Mouse (Mus musculus) thymus, postnatal 14 days (tissue): ENCODE results near the gene Tasp1.
"Not testable (repeated sequence)": the region's sequence is repeated elsewhere in the genome, so short reads cannot be mapped to it uniquely, and the experiment has no call there.

Experiments used
- DNase-seq: peaks from one replicate; pipeline ENCODE4 v3.0.0; 2021

The Tasp1 gene

DNA sequence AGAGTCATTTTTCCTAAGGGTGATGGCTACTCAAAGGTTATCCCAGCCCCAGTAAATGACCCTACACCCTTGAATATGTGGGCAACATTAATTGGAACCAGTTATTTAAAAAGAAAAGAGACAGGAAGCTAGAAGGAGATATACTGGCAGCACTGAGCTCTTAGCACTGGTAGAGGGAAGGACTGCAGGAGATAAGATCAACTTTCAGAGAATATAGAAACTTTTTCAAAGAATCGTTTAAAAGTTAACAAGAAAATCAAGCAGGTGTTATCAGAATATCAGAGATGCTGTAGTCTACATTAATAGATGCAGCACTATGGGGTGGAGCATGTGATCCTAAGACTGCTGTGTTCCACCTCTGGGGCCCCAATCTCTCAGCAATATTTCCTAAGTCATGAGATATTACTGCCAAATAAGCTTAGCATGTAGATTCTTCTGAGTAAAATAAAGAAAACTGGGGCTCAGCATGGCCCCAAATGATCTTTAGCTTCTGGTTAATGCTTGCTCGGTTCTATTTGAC is 14.9 kb downstream of the Tasp1 start:
- DNase-seq, result no peak

DNA sequence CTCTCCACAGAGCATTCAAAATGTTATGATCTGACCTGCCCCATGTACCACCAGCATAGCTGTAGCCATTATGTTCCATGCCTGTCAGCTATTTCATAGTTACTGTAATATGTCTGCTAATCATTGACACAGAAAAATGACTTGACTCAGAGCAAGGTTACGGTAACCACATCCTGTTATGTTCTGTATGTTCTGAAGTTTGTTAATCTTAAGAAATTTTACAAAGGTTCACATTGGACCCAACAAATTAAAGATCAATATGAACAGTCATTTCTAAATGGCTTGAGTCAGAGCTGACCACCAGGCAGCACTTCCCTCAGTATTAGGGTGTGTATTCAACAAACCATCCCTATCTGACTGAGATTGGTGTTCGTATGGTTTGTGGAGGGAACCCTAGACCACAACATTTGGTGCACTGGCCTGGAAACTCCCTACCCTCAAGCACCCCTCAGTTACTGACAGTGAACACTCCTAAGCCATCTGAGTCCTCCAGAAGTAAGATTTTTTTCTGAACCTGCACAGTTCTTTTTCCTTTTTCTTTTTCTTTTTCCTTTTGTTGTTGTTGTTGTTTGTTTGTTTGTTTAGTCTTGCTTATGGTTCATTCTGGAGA is 24.0 kb downstream of the Tasp1 start:
- peak; percentile 48 for DNase-seq

DNA sequence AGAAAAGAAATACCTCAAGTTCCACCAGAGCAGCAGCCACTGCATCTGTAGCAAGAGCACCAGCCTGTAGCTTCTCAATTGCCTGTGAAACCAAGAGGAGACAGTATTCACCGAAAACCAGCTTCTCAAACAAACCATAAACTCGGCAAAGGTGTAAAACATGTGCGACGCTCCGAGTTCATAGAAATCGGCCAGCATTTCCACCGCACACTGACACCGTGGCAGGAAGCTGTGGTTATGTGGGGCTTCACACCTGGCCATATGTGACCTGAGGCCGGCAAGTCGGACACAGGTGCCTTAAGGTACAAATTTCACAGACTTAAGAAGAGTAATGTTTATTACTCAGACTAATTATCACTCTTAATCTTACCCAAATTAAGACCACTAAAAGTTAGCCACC is 24.5 kb downstream of the Tasp1 start:
- peak; percentile 72 for DNase-seq

DNA sequence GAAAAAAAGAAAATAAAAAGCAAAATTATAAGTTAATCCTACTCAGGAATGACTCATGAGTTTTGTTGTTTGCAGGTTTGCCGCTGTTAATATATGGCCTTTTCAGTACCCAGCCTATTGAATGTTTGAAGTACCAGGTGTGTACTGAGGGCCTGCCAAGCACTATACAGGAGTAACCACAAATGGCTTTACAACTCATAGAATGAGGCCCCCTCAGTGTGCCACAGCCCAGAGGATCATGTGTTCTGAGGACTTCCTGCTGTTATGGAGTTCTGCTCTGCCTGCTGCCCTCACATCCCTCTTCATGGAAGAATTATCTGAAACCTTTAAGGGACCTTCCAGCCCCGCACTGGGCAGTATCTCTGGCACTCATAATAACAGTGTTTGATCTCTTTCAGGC is 29.1 kb downstream of the Tasp1 start:
- peak; percentile 61 for DNase-seq

DNA sequence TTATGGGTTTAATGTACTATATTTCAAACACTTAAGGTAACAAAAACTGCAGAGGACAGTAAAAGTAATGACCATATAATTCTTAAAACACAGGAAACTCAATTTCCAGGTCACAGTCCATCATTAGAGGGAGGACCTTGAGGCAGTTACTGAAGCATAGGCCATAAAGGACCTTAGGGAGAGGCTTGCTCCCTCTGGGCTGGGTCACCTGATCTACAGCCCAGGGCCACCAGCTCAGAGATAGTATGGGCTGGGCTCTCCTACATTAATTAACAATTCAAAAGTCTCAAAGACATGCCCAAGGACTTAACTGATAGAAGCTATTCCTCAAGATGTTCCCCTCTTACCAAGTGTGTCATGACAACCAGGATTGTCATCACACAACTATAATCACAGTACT is 29.8 kb downstream of the Tasp1 start:
- no peak for DNase-seq

DNA sequence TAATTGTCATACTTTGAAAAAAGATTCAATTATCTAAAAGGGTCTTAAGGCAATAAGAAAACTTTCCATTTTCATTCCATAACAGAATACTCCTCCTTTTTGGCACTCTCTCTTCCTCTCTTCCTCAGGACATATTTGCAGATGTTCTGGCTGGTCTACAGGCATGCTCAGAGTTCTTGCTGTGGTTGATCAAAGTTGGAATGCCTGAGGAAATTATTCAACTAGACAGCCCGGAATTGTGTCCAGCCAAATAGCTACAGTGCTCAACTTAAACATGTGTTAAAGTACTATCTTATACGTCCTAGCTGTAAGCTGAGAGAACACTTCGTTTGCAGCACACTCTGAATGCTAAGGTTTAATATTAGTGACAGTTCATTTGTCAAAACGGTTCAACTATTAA is 41.7 kb downstream of the Tasp1 start:
- no peak for DNase-seq

DNA sequence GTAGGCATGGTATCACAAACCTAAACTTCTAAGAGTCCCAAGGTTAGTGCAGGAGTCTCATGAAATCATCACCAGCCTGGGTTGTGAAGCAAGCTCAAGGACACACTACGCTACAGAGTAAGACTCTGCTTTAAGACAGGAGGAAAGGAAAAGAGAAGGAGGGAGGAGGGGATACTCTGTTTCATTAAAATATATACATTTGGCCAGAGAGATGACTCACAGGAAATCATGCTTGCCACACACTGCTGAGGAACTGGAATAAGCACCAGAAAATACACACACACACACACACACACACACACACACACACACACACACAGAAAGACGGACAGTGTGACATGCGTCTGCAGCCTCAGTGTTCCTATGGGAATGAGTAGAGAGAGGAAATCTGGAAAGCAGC is 59.2 kb downstream of the Tasp1 start:
- no peak for DNase-seq

DNA sequence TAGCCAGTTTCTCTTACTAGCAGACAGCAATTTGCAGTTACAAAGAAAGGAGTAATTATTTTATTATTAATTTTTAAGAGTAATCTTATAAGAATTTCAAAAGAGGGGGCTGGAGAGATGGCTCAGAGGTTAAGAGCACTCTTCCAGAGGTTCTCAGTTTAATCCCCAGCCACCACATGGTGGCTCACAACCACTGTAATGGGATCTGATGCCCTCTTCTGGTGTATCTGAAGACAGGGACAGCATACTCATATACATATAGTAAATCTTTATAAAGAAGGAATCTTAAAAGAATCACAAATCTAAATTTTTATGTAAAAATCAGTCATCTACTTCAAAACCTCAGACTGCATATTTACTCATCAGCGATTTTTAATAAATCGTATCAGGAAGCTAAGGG is 68.4 kb downstream of the Tasp1 start:
- DNase-seq, result peak; percentile 9

DNA sequence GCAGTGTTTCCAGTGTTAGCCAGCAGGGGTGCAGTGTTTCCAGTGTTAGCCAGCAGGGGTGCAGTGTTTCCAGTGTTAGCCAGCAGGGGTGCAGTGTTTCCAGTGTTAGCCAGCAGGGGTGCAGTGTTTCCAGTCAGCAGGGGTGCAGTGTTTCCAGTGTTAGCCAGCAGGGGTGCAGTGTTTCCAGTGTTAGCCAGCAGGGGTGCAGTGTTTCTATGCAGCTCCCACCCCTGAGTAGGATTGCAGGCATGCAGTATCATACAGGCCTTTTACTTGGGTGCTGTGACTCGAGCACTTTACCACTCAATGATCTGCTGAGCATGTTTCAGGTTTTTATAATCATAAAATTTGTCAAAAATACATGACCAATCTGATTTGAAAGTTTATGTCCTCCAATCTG is 76.7 kb downstream of the Tasp1 start:
- DNase-seq, result peak; percentile 41

DNA sequence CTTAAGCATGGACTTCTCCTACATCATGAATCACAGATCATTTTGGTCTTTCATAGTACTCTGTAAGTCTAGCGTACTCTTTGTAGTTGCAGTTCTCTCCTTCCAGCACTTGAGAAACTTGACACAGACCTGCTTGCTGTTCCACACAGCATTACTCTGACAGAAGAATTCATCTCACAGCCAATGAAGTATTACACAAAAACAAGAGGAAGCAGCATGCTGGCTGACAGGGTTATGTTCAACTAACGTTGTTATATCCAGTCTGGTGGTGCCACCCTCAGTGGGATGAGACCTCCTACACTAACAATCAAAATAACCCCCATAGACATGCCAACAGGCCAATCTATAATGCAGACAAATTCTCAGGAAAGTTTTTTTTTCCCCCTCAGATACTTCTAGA is 99.2 kb downstream of the Tasp1 start:
- DNase-seq, result no peak

DNA sequence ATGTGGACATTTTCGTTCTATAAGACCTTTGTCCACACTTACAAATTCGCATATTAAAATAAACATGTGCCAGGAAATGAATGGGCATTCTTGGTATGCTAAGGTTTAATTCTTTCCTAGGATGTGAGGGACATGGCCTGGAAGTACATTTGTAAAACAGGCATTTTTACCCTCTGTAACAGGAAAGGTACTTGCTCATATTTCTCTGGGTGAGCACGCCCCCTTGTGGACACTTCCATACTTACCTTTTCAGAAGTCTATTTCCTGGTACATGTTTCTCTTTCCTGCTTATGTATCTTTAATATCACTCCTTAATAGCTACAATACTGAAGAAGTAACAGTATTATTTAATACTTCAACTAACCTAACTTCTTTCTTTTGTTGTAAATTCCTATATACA is 100.3 kb downstream of the Tasp1 start:
- DNase-seq, result peak; percentile 78

DNA sequence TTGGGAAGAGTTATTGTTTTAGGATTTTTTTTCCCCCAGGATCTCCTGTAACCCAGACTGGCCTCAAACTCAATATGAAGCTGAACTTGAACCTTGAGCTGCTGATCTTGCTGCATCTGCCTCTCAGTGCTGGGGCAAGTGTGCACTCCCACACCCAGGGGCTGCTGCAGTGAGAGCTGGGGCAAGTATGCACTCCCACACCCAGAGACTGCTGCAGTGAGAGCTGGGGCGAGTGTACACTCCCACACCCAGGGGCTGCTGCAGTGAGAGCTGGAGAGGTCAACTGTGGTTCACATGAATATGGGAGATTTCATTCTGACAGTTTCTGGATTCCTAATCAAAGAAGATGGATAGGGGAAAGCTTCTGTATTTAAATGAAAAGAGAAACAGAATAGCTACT is 117.8 kb downstream of the Tasp1 start:
- no peak for DNase-seq

DNA sequence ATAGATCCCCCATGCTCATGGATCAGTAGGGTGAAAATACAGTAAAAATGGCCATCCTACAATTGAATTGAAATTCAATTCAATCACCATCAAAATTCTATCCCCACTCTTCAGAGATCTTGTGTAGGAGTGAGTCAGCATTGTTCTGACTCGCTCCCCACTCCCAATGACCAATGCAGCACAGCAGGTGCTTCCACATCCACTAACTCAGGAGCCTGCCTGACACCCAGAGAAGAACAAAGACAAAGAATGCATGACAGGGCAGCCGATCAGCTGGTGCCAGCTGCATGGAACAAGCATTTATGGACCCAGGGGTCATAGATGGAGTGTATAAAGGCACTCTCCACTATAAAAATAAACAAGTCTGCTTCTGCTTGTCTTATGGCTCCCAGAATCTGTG is 129.0 kb downstream of the Tasp1 start:
- DNase-seq, result peak; percentile 58

DNA sequence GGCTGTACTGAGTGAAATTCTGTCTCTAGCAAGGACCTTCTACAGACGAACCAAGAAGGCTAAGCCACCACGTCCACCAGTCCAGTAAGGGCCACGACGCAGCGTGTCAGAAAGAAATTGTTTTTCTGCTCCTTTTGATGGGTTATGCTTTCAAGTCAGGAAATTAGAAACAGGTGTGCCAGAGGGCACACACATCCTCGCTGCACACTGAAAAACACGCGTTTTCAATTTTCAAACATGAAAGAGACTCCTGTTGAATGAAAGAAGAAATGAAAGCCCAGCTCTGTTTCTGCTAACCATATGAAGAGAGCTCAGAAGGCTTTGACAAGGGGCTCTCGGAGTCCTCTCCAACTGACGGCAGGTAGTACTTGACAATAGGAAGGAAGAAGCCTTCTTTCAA is 132.0 kb downstream of the Tasp1 start:
- DNase-seq, result peak; percentile 62

DNA sequence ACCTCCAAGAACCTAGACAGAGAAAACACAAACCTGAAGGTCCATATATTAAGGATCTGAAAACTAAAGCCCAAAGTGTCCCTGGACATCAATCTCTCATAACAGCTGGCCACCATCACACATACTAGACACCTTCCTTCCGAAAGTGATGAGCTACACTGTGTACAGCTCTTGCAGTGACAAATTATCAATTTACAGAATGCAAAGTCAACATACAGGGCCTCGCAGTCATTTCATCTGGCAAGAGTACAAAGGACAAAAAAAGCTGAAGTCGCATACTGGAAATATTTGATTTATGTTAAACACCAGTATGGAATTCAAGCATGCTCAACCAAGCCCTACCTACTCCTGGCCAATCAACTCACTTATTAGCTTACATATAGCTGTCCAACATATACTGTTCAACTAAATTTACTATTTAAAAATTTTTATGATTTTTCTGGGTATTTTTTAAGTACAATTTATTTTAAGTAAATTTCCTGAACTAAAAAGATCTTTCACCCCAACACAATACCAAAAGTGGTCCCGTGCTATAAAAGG is 132.5 kb downstream of the Tasp1 start:
- no peak for DNase-seq

DNA sequence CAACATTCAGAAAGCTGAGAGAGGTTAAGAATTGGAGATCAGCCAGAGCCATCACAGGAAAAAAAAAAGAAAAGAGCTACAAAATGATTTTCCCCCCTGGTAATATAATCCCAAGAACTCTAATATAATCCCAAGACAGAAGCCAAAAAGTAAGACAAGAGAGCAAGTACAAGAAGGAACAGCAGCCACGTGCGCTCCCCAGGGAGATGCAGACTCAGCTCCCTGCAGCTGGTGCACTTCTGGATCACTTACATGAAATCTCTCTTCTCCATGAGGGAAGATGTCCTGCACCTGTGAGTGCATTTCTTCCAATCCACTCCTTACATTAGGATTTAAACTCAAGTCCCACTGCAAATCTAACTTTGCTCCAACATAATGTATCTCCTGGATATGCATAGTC is 134.4 kb downstream of the Tasp1 start:
- no peak for DNase-seq

DNA sequence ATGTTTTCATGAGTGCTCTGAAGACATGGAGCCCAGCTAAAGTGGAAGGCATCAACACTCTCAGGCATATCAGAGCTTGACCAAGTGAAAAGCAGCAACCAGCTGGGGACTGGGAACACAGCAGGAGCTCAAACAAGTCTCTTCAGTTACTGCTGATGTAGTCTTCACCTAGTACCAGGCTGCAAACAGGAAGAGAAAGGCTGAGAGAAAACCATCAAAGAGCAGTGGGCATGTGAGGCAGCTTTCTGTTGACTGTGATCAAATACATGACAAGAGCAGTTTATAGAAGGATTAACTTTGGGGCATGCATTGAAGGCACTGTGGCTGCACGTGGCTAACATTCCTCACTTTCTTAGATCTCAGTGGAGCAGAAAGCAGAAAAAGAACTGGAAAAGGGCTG is 141.7 kb downstream of the Tasp1 start:
- peak; percentile 57 for DNase-seq

DNA sequence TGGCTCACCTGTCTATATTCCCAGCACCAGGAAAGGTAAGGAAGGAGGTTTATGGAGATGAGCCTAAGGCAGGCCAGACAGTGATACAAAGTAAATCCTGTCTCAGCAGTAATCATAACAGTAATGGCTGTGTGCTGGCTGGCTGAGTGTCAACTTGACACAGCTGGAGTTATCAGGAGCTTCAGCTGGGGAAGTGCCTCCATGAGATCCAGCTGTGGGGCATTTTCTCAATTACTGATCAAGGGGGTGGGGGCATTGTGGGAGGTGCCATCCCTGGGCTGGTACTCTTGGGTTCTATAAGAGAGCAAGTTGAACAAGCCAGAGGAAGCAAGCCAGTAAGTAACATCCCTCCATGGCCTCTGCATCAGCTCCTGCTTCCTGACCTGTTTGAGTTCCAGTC is 145.2 kb downstream of the Tasp1 start:
- DNase-seq, result not testable (repeated sequence)

DNA sequence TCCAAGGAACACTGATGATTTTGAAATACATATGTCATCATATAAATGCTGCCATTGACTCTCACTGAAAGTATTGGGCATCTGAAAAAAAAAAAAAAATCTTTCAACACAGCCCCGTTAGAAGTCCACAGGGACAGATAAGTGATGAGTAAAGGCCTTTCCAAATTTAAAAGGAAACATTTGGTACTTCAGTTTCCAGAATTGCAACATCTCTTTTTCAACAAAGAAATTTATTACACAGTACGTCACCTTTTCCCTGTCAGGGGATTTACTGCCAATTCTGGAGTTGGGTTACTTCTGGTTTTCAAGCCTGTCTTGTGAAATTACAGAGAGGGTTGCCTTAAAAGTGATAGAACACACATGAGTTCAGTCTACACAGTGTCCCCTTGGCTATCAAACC is 146.8 kb downstream of the Tasp1 start:
- DNase-seq, result no peak

DNA sequence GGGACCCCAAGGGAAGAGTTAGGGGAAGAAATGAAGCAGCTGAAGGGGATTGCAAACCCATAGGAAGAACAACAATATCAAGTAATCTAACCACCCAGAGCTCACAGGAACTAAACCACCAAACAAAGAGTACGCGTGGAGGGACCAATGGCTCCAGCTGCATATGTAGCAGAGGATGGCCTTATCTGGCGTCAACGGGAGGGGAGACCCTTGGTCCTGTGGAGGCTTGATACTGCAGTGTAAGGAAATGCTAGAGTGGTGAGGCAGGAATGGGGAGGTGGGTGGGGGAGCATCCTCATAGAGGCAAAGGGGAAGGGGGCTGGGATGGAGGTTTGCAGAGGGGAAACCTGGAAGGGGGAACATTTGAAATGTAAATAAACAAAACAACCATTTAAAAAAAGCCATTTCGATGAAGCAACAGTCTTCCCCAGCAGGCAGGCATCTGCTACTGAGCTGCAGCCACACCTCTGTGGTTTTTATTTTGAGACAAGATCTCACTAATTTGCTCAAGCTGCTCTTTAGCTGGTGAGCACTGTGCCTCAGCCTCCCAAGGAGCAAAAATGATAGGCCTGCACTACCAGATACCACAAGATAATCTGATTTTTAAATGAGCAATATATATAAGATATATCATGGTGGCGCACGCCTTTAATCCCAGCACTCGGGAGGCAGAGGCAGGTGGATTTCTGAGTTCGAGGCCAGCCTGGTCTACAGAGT is 160.0 kb downstream of the Tasp1 start:
- DNase-seq, result no peak

DNA sequence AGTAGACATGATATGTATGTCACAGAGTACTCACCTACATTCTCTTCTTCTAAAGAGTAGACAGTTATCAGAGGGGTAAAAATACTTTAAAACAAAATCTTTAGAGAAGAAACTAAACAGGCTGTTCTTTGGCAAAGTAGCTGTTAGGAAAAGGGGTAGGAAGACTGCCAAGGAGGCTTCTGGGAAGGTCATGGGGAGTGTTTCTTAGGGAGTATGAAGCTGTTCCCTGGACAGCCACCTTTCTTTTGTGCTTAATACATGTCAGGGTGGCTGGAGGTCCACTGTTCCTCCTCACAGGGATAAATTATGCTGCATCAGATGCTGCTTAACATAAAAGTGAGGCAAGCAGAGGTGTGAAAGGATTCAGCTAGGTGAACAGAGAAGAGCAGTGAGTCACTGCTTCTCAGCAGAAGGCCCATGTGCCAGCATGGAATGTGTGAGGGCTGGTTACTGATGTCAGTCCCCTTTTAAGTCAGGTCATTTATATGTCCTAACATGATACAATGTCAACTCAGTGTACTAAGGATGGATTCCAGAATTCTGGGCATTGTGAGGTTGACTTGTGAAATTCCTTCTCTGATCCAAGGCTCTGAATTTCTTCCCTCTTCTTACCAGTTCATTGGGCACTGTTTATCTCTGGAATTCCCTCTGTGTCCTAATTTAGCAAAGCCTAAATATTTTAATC is 175.1 kb downstream of the Tasp1 start:
- DNase-seq, result no peak

DNA sequence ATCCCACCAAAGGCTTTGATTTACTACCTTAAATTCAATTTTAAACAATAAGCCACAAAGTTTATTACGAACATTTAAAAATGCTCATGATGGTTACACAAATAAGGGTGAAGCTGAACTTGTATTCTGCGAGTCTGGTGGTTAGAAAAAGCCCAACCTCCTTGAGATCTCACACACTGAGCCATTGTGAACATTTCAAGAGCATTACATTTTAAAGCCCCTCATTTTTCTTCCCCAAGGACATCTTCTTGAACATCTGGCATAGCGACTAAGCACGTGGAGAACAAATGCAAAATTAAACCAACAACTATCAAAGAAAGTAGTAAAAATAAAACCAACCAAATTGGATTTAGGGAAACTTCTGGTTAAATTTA is 182.4 kb downstream of the Tasp1 start:
- no peak for DNase-seq

DNA sequence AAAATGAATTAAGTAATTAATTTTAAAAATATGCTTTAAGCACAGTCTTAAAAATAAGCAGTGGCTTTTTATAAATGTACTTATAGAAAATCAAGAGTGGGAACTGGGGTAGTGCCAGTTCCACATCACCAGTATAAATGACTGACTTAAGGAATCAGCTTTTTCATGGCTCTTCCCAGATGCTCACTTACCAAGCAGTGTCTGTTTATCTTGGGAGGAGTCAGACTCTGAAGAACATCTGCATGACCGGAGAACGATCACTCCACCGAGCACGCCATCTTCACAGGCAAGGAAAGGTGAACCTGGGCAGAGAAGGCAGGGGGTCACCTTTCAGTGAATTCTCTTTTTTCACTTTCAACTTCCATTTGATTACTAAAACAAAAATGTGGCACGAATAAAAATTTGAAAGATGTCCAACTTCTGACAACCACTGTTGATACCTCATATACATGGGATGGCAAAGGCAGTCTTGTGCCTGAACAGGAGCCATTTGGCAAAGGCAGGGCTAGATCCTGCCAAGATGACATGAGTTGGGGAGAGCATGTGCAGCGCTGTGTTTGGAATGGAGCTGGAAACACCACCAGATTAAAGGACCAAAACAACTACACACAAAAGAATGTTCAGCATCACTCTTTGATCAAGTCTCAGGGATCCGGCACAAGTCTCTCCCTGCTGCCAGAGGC is 182.9 kb downstream of the Tasp1 start:
- DNase-seq, result no peak
